26 mouse cellular contexts compared by ENCODE assay signal in genomic region chr11:8101091-8101490, GRCm38 (mm10).
DNase-seq lines count a peak whose midpoint lies in the region; ATAC-seq and TF ChIP-seq lines count a peak whose summit lies in the region.
"Had no signal": no experiment of that assay in that cellular context is flagged by ENCODE, and none has a peak within 500 bp of the region (broad histone marks: within the 10 kb centered on the region; RNA-seq: fewer than 3 reads in every experiment).

No protein-coding gene starts in this region.

- DNase-seq in gastrocnemius, adult 18-20 months (ENCODE audit: low spot score), result peak; percentile 9
- DNase-seq in gastrocnemius, postnatal 10 days, result no peak
- DNase-seq in heart, postnatal 0 days (ENCODE audit: low spot score), result peak; percentile 14
- DNase-seq in gonadal fat pad, adult 2 months (ENCODE audit: low read depth), result peak; percentile 55
- no peak for DNase-seq in c-Kit-positive CD71-positive TER-119-positive erythroid progenitor cells, embryonic 14.5 days (ENCODE audit: low spot score)
- DNase-seq: adrenal gland, adult 2 months; cerebellum, adult 2 months; cerebellum, postnatal 25 days; kidney, adult 18-20 months; layer of hippocampus, adult 9-11 months; left cerebral cortex, postnatal 4 days; thymus, adult 2 months; thymus, postnatal 4 days had no signal

- H3K9ac ChIP-seq in heart, postnatal 0 days (replicated peaks; ENCODE audit: low read depth, low read length), result no peak overlapping the region
- H3K9ac ChIP-seq in heart, embryonic 11.5 days (ENCODE audit: low read depth, low read length), result no peak overlapping the region
- H3K9ac ChIP-seq in kidney, embryonic 16.5 days (replicated peaks; ENCODE audit: low read length), result no peak overlapping the region
- H3K9ac ChIP-seq: embryonic facial prominence, embryonic 12.5 days; forebrain, embryonic 15.5 days; heart, embryonic 15.5 days; hindbrain, embryonic 13.5 days; limb, embryonic 15.5 days had no signal

- 59% methylated on average over 7 of the region's 7 CpGs for WGBS in heart, postnatal 0 days
- 73% methylated on average over 7 of the region's 7 CpGs for WGBS in heart, embryonic 11.5 days (ENCODE audit: insufficient replicate concordance)
- 86% methylated on average over 7 of the region's 7 CpGs for WGBS in kidney, embryonic 16.5 days

- TF ChIP-seq EP300 in heart, postnatal 0 days (IDR thresholded peaks at IDR 0.05; ENCODE audit: low read depth), result no peak

- no peak overlapping the region for H3K4me2 ChIP-seq in heart, postnatal 0 days (ENCODE audit: low read depth, low read length)
- no peak overlapping the region for H3K4me2 ChIP-seq in heart, embryonic 11.5 days
- no peak overlapping the region for H3K4me2 ChIP-seq in kidney, embryonic 16.5 days (replicated peaks; ENCODE audit: low read depth, low read length)
- H3K4me2 ChIP-seq: embryonic facial prominence, embryonic 12.5 days; forebrain, embryonic 15.5 days; heart, embryonic 15.5 days; hindbrain, embryonic 13.5 days; limb, embryonic 15.5 days; midbrain, embryonic 11.5 days had no signal

- H3K27me3 ChIP-seq in heart, postnatal 0 days (ENCODE audit: control insufficient read depth, insufficient read depth, low read length), result no peaks in the 10 kb centered on the region
- H3K27me3 ChIP-seq in heart, embryonic 11.5 days (ENCODE audit: control insufficient read depth, insufficient read depth, low read length), result no peaks in the 10 kb centered on the region
- H3K27me3 ChIP-seq in kidney, embryonic 16.5 days (ENCODE audit: insufficient read depth, low read length), result no peaks in the 10 kb centered on the region
- H3K27me3 ChIP-seq: embryonic facial prominence, embryonic 12.5 days; forebrain, embryonic 15.5 days; heart, embryonic 15.5 days; hindbrain, embryonic 13.5 days; limb, embryonic 15.5 days had no signal

- no peaks in the 10 kb centered on the region for H3K36me3 ChIP-seq in heart, postnatal 0 days (replicated peaks; ENCODE audit: control insufficient read depth, insufficient read depth, low read length)
- no peaks in the 10 kb centered on the region for H3K36me3 ChIP-seq in heart, embryonic 11.5 days (ENCODE audit: control insufficient read depth, insufficient read depth, low read length)
- H3K36me3 ChIP-seq in kidney, embryonic 16.5 days (ENCODE audit: insufficient read depth, low read length), result no peaks in the 10 kb centered on the region
- H3K36me3 ChIP-seq: embryonic facial prominence, embryonic 12.5 days; forebrain, embryonic 15.5 days; heart, embryonic 15.5 days; hindbrain, embryonic 13.5 days; limb, embryonic 15.5 days had no signal

- no peak for TF ChIP-seq CTCF in heart, postnatal 0 days (IDR thresholded peaks at IDR 0.05; ENCODE audit: low read depth)

- ATAC-seq in heart, postnatal 0 days (ENCODE audit: insufficient read depth, low read depth), result no peak
- no peak for ATAC-seq in heart, embryonic 11.5 days (replicated peaks; ENCODE audit: insufficient number of reproducible peaks, low FRiP score, low TSS enrichment)
- ATAC-seq in kidney, embryonic 16.5 days (ENCODE audit: low FRiP score, low TSS enrichment), result no peak
- ATAC-seq: CD4-positive, CD25-positive, alpha-beta regulatory T cell, adult 4 months; forebrain, embryonic 15.5 days; Patski had no signal

- H3K4me3 ChIP-seq in heart, postnatal 0 days (ENCODE audit: low read depth, low read length), result no peak overlapping the region
- H3K4me3 ChIP-seq in heart, embryonic 11.5 days (ENCODE audit: low read depth, low read length), result no peak overlapping the region
- H3K4me3 ChIP-seq in kidney, embryonic 16.5 days (ENCODE audit: low read length), result no peak overlapping the region
- H3K4me3 ChIP-seq: embryonic facial prominence, embryonic 12.5 days; forebrain, embryonic 15.5 days; heart, embryonic 15.5 days; hindbrain, embryonic 13.5 days; left cerebral cortex, adult 2 months; limb, embryonic 15.5 days had no signal

- H3K9me3 ChIP-seq in heart, postnatal 0 days (replicated peaks; ENCODE audit: control insufficient read depth, low read length), result no peaks in the 10 kb centered on the region
- no peaks in the 10 kb centered on the region for H3K9me3 ChIP-seq in heart, embryonic 11.5 days (replicated peaks; ENCODE audit: control insufficient read depth, low read length)
- no peaks in the 10 kb centered on the region for H3K9me3 ChIP-seq in kidney, embryonic 16.5 days (ENCODE audit: low read length)
- H3K9me3 ChIP-seq: embryonic facial prominence, embryonic 12.5 days; forebrain, embryonic 15.5 days; heart, embryonic 15.5 days; hindbrain, embryonic 13.5 days; limb, embryonic 15.5 days had no signal

- no peaks in the 10 kb centered on the region for H3K4me1 ChIP-seq in heart, postnatal 0 days (ENCODE audit: control insufficient read depth, insufficient read depth)
- H3K4me1 ChIP-seq in heart, embryonic 11.5 days (ENCODE audit: control insufficient read depth, insufficient read depth, low read length), result no peaks in the 10 kb centered on the region
- H3K4me1 ChIP-seq in kidney, embryonic 16.5 days (ENCODE audit: insufficient read depth, low read length), result no peaks in the 10 kb centered on the region
- H3K4me1 ChIP-seq: embryonic facial prominence, embryonic 12.5 days; forebrain, embryonic 15.5 days; heart, embryonic 15.5 days; hindbrain, embryonic 13.5 days; limb, embryonic 15.5 days had no signal

- no peak overlapping the region for H3K27ac ChIP-seq in heart, postnatal 0 days (ENCODE audit: low read depth)
- no peak overlapping the region for H3K27ac ChIP-seq in heart, embryonic 11.5 days (ENCODE audit: low read depth, low read length)
- no peak overlapping the region for H3K27ac ChIP-seq in kidney, embryonic 16.5 days (ENCODE audit: low read length)
- H3K27ac ChIP-seq: embryonic facial prominence, embryonic 12.5 days; forebrain, embryonic 15.5 days; heart, embryonic 15.5 days; hindbrain, embryonic 13.5 days; kidney, postnatal 0 days; left cerebral cortex, adult 2 months; limb, embryonic 15.5 days; stomach, postnatal 0 days had no signal

Comparison
In these comparisons a context has a peak if more than half of its experiments do, and no peak if none do; other contexts are left out.
1. DNase-seq: peak in gastrocnemius, adult 18-20 months (single experiment), heart, postnatal 0 days (single experiment) and gonadal fat pad, adult 2 months (single experiment); none in gastrocnemius, postnatal 10 days (single experiment) and c-Kit-positive CD71-positive TER-119-positive erythroid progenitor cells, embryonic 14.5 days (single experiment).